Mouse (Mus musculus): ENCODE measurements around the gene Phf10.

GRCm38 (mm10) chr17:14943009-14943728, 17.9 kb downstream of the Phf10 start, which contains the start of the genes Wdr27 and 1600012H06Rik:
- no peak for TF ChIP-seq CTCF (IDR thresholded peaks at IDR 0.05; ENCODE audit: low read depth)
- TF ChIP-seq EP300 (IDR thresholded peaks at IDR 0.05; ENCODE audit: low read depth), result peak; percentile 91
